ENCODE assay signal across 8 mouse cellular contexts in the genomic region with DNA sequence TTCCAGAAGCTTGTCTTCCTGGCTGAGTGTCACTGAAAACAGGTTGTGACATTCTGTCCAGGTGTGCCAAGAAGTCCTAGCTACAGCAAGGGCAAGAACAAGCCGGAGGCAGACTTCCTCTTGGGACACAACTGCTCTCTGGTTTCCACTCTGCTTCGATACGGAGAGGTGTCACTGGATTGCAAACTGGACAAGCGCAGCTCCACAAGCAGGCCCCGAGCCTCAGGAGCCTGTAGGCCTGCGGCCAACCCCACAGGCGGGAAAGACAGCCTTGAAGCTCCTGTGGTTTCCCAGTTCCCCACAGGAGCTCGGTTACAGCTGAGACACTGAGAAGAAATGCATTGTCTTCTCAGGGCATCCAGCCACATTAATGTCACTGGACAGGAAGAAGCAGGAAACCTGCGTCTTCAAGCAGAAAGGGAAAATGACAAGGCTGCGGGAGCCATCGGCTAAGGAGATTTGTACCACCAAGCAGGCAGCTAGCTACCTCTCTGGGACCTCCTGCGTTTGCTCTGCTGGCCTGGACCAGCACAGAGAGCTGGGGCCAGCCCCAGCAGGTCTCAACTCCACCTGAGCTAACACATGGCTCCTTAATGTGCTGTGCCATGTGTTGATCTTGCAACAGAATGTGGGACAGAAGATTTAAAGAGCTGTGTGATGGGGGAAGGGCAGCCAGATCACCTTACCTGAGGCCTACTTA. TPM values are rescaled to one million over a fixed set of nuclear protein-coding genes. Genes with fewer than 3 reads are reported as not detected.
DNase-seq lines count a peak whose midpoint lies in the region; ATAC-seq lines count a peak whose summit lies in the region.

No protein-coding gene starts in this region.

- no peak for ATAC-seq in hindbrain, embryonic 16.5 days
- ATAC-seq in liver, embryonic 13.5 days (ENCODE audit: low read depth), result no peak
- no peak for ATAC-seq in neural tube, embryonic 13.5 days (ENCODE audit: low read depth)

- H3K4me3 ChIP-seq in hindbrain, embryonic 16.5 days (ENCODE audit: low read length), result peak overlapping the region; percentile 72
- peak overlapping the region; percentile 88 for H3K4me3 ChIP-seq in liver, embryonic 13.5 days (replicated peaks)
- H3K4me3 ChIP-seq in neural tube, embryonic 13.5 days, result peak overlapping the region; percentile 83

- H3K4me2 ChIP-seq in hindbrain, embryonic 16.5 days (ENCODE audit: low read length), result peak overlapping the region; percentile 91
- peak overlapping the region; percentile 96 for H3K4me2 ChIP-seq in liver, embryonic 13.5 days
- H3K4me2 ChIP-seq in neural tube, embryonic 13.5 days, result peak overlapping the region; percentile 86

- H3K36me3 ChIP-seq in hindbrain, embryonic 16.5 days (ENCODE audit: control insufficient read depth, insufficient read depth, low read length), result no peaks in the 10 kb centered on the region
- peaks cover 4% of the 10 kb centered on the region; the same call in 1 of the 2 replicates for H3K36me3 ChIP-seq in liver, embryonic 13.5 days
- no peaks in the 10 kb centered on the region for H3K36me3 ChIP-seq in neural tube, embryonic 13.5 days

- peaks cover 25% of the 10 kb centered on the region for H3K4me1 ChIP-seq in hindbrain, embryonic 16.5 days (ENCODE audit: control insufficient read depth, insufficient read depth, low read depth, low read length)
- H3K4me1 ChIP-seq in liver, embryonic 13.5 days (replicated peaks), result peaks cover 68% of the 10 kb centered on the region
- H3K4me1 ChIP-seq in neural tube, embryonic 13.5 days (replicated peaks), result peaks cover 42% of the 10 kb centered on the region

- no peaks in the 10 kb centered on the region for H3K27me3 ChIP-seq in hindbrain, embryonic 16.5 days (replicated peaks; ENCODE audit: control insufficient read depth, insufficient read depth, low read length)
- no peaks in the 10 kb centered on the region for H3K27me3 ChIP-seq in liver, embryonic 13.5 days
- no peaks in the 10 kb centered on the region for H3K27me3 ChIP-seq in neural tube, embryonic 13.5 days

- H3K9ac ChIP-seq in hindbrain, embryonic 16.5 days (ENCODE audit: low read depth, low read length), result peak overlapping the region; percentile 56
- peak overlapping the region; percentile 96 for H3K9ac ChIP-seq in liver, embryonic 13.5 days
- peak overlapping the region; percentile 97 for H3K9ac ChIP-seq in neural tube, embryonic 13.5 days

- peak overlapping the region; percentile 66 for H3K27ac ChIP-seq in hindbrain, embryonic 16.5 days (ENCODE audit: low read depth, low read length)
- peak overlapping the region; percentile 97 for H3K27ac ChIP-seq in liver, embryonic 13.5 days
- H3K27ac ChIP-seq in neural tube, embryonic 13.5 days (replicated peaks), result peak overlapping the region; percentile 64

- WGBS in hindbrain, embryonic 16.5 days, result 29% methylated on average over 12 of the region's 12 CpGs
- 28% methylated on average over 12 of the region's 12 CpGs for WGBS in liver, embryonic 13.5 days (ENCODE audit: insufficient replicate concordance)
- WGBS in neural tube, embryonic 13.5 days, result 38% methylated on average over 12 of the region's 12 CpGs

- peak; percentile 52 for DNase-seq in 3134 (ENCODE audit: extremely low read depth, insufficient read length, low spot score)
- DNase-seq in adrenal gland, postnatal 25 days, result peak; percentile 45
- DNase-seq in fat pad, adult 2 months (ENCODE audit: extremely low read depth, low read depth, low spot score), result peak; percentile 98
- no peak for DNase-seq in liver, embryonic 13.5 days
- no peak for DNase-seq in thymus, postnatal 14 days
- no peak for DNase-seq in frontal cortex, postnatal 10 days (ENCODE audit: low spot score in 2 of 2)

- H3K9me3 ChIP-seq in hindbrain, embryonic 16.5 days (ENCODE audit: control insufficient read depth, low read length), result no peaks in the 10 kb centered on the region
- H3K9me3 ChIP-seq in liver, embryonic 13.5 days (replicated peaks), result no peaks in the 10 kb centered on the region
- H3K9me3 ChIP-seq in neural tube, embryonic 13.5 days, result no peaks in the 10 kb centered on the region

RNA-seq across cellular contexts. Expression of gene Usp46, which starts 1.7 kb away (rescaled TPM):
- total RNA-seq in adrenal gland, postnatal 25 days (2021), result 27.0 and 38.1 TPM in 2 replicates
- 37.7 and 40.6 TPM in 2 replicates for polyA plus RNA-seq in hindbrain, embryonic 16.5 days (2015; fragmentation: Nextera tagmentation; extraction: Ambion mirVana)
- polyA plus RNA-seq in liver, embryonic 13.5 days (2015; fragmentation: Nextera tagmentation; extraction: Ambion mirVana), result 23.4 and 30.3 TPM in 2 replicates
- polyA plus RNA-seq in neural tube, embryonic 13.5 days (2015; fragmentation: Nextera tagmentation; extraction: Ambion mirVana), result 26.5 and 30.9 TPM in 2 replicates

Comparison
In these comparisons a context has a peak if more than half of its experiments do, and no peak if none do; other contexts are left out.
1. DNase-seq: peak in 3134 (single experiment), adrenal gland, postnatal 25 days (single experiment) and fat pad, adult 2 months (single experiment); none in liver, embryonic 13.5 days (single experiment), thymus, postnatal 14 days (single experiment) and frontal cortex, postnatal 10 days (0 of 2).
2. Peak in every context shown above with its lines, with median percentiles within 50 percentile points of each other: H3K27ac ChIP-seq, H3K4me2 ChIP-seq, H3K4me3 ChIP-seq and H3K9ac ChIP-seq.